In the genomic region with DNA sequence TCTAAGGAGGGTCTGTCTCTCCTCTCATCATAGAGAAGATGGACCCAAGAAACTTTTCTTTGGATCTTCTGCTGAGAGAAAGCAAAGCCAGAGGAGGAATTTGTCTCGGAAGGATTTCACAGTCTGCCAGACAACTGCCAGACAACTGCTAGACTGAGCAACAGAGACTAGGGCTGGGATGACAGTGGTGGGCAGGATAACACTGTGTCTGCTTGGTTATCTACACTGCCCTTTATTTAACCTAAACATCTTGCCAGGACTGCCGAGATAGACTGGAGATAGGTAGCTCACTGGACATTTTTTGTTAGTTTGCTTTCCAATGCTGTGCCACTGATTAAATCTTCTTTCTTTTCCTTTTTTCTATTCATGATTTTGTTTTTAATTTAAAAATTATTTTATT, we compare ENCODE assay signal across 21 mouse cellular contexts. TPM values are rescaled to one million over a fixed set of nuclear protein-coding genes. Genes with fewer than 3 reads are reported as not detected.
DNase-seq lines count a peak whose midpoint lies in the region; ATAC-seq lines count a peak whose summit lies in the region.
"Had no signal": no experiment of that assay in that cellular context is flagged by ENCODE, and none has a peak within 500 bp of the region (broad histone marks: within the 10 kb centered on the region; RNA-seq: fewer than 3 reads in every experiment).

No protein-coding gene starts in this region.

- WGBS in liver, embryonic 11.5 days: 41% methylated on average over 2 of the region's 2 CpGs
- WGBS in liver, embryonic 15.5 days (ENCODE audit: insufficient replicate concordance): 25% methylated on average over 2 of the region's 2 CpGs
- WGBS in forebrain, embryonic 10.5 days: 97% methylated on average over 2 of the region's 2 CpGs

- peaks cover 8% of the 10 kb centered on the region for H3K4me1 ChIP-seq in liver, embryonic 11.5 days (replicated peaks; ENCODE audit: control insufficient read depth, insufficient read depth, low read length)
- H3K4me1 ChIP-seq in liver, embryonic 15.5 days (replicated peaks): peaks cover 40% of the 10 kb centered on the region
- H3K4me1 ChIP-seq in forebrain, embryonic 10.5 days: no peaks in the 10 kb centered on the region
- H3K4me1 ChIP-seq: embryonic facial prominence, embryonic 12.5 days; hindbrain, embryonic 13.5 days had no signal

- no peaks in the 10 kb centered on the region for H3K27me3 ChIP-seq in liver, embryonic 11.5 days (replicated peaks; ENCODE audit: control insufficient read depth, insufficient read depth, low read length)
- H3K27me3 ChIP-seq in liver, embryonic 15.5 days: no peaks in the 10 kb centered on the region
- no peaks in the 10 kb centered on the region for H3K27me3 ChIP-seq in forebrain, embryonic 10.5 days (ENCODE audit: poor library complexity, severe bottlenecking)
- H3K27me3 ChIP-seq: embryonic facial prominence, embryonic 12.5 days; heart, embryonic 15.5 days; hindbrain, embryonic 13.5 days had no signal

- H3K27ac ChIP-seq in liver, embryonic 11.5 days (ENCODE audit: low read depth, low read length): no peak overlapping the region
- H3K27ac ChIP-seq in liver, embryonic 15.5 days (replicated peaks): no peak overlapping the region
- no peak overlapping the region for H3K27ac ChIP-seq in forebrain, embryonic 10.5 days
- H3K27ac ChIP-seq: embryonic facial prominence, embryonic 12.5 days; gastrocnemius, adult 2 months; heart, embryonic 15.5 days; hindbrain, embryonic 13.5 days; hindbrain, postnatal 0 days had no signal

- no peak overlapping the region for H3K9ac ChIP-seq in liver, embryonic 11.5 days (ENCODE audit: low read depth, low read length)
- no peak overlapping the region for H3K9ac ChIP-seq in liver, embryonic 15.5 days
- H3K9ac ChIP-seq: embryonic facial prominence, embryonic 12.5 days; heart, embryonic 15.5 days; hindbrain, embryonic 13.5 days had no signal

- no peak overlapping the region for H3K4me3 ChIP-seq in liver, embryonic 11.5 days (ENCODE audit: low read depth, low read length)
- H3K4me3 ChIP-seq in liver, embryonic 15.5 days (replicated peaks): no peak overlapping the region
- no peak overlapping the region for H3K4me3 ChIP-seq in forebrain, embryonic 10.5 days
- H3K4me3 ChIP-seq: embryonic facial prominence, embryonic 12.5 days; gastrocnemius, adult 2 months; heart, embryonic 10.5 days; heart, embryonic 15.5 days; hindbrain, embryonic 13.5 days had no signal

- H3K4me2 ChIP-seq in liver, embryonic 11.5 days: no peak overlapping the region
- H3K4me2 ChIP-seq in liver, embryonic 15.5 days: no peak overlapping the region
- H3K4me2 ChIP-seq: embryonic facial prominence, embryonic 12.5 days; heart, embryonic 15.5 days; hindbrain, embryonic 13.5 days had no signal

- ATAC-seq in erythroblast, adult 5-6 weeks (replicated peaks; ENCODE audit: low FRiP score, poor library complexity, severe bottlenecking): 0 out of 2 replicates have a peak, but pooled peaks have one; percentile 15
- peak; percentile 73 for ATAC-seq in liver, embryonic 11.5 days (replicated peaks; ENCODE audit: low FRiP score)
- ATAC-seq in liver, embryonic 15.5 days (ENCODE audit: insufficient read depth): peak; percentile 67
- peak; percentile 69 for ATAC-seq in megakaryocyte-erythroid progenitor cell, adult 5-6 weeks (replicated peaks; ENCODE audit: low FRiP score, low TSS enrichment, poor library complexity, severe bottlenecking)
- ATAC-seq: forebrain, embryonic 14.5 days; hindbrain, postnatal 0 days had no signal

- peaks cover 16% of the 10 kb centered on the region; the same call in 1 of the 2 replicates for H3K36me3 ChIP-seq in liver, embryonic 11.5 days (ENCODE audit: control insufficient read depth, insufficient read depth, low read length)
- peaks cover 36% of the 10 kb centered on the region; the same call in 1 of the 2 replicates for H3K36me3 ChIP-seq in liver, embryonic 15.5 days (replicated peaks)
- peaks cover 78% of the 10 kb centered on the region for H3K36me3 ChIP-seq in forebrain, embryonic 10.5 days (replicated peaks)

- no peak for DNase-seq in liver, embryonic 11.5 days (ENCODE audit: low spot score)
- DNase-seq in forebrain, embryonic 10.5 days (ENCODE audit: extremely low spot score, low spot score): no peak
- DNase-seq in spleen, adult 18-20 months: no peak
- DNase-seq in adrenal gland, postnatal 4 days (ENCODE audit: low spot score in 2 of 2): no peak
- DNase-seq: adrenal gland, adult 8-10 months; adrenal gland, postnatal 36 days; cerebellum, adult 11-12 months; cerebellum, adult 9-10 months; cerebellum, postnatal 25 days; gastrocnemius, adult 2 months; gastrocnemius, postnatal 25 days; heart, postnatal 14 days had no signal

- H3K9me3 ChIP-seq in liver, embryonic 11.5 days (ENCODE audit: control insufficient read depth, low read length): no peaks in the 10 kb centered on the region
- no peaks in the 10 kb centered on the region for H3K9me3 ChIP-seq in liver, embryonic 15.5 days (replicated peaks)
- no peaks in the 10 kb centered on the region for H3K9me3 ChIP-seq in forebrain, embryonic 10.5 days
- H3K9me3 ChIP-seq: embryonic facial prominence, embryonic 12.5 days; heart, embryonic 10.5 days; heart, embryonic 15.5 days; hindbrain, embryonic 13.5 days had no signal

RNA-seq across cellular contexts. Expression of a gene that starts 23.2 kb away (rescaled TPM):
- 3.3 and 3.6 TPM in 2 replicates for total RNA-seq in erythroblast, adult 5-6 weeks (2015; ENCODE audit: low replicate concordance)
- total RNA-seq in erythroblast, adult 5-6 weeks (2017; ENCODE audit: low replicate concordance): 1.4 and 2.5 TPM in 2 replicates
- 15.8 and 16.8 TPM in 2 replicates for polyA plus RNA-seq in liver, embryonic 11.5 days (2014; fragmentation: Nextera tagmentation; extraction: Ambion mirVana)
- polyA plus RNA-seq in liver, embryonic 15.5 days (2015; fragmentation: Nextera tagmentation; extraction: Ambion mirVana): 5.8 TPM in 2 replicates
- total RNA-seq in megakaryocyte-erythroid progenitor cell, adult 5-6 weeks (2014; fragmentation: Nextera tagmentation): 12.5 and 16.4 TPM in 2 replicates
- total RNA-seq in megakaryocyte-erythroid progenitor cell, adult 5-6 weeks (2017): 19.3 and 22.4 TPM in 2 replicates
- polyA plus RNA-seq in forebrain, embryonic 10.5 days (2016; fragmentation: Nextera tagmentation; extraction: Ambion mirVana): 15.9 and 17.0 TPM in 2 replicates
- total RNA-seq in adrenal gland, postnatal 4 days (2021): 10 to 100 TPM; 17.4 to 19.2 TPM

Comparison
In these comparisons a context has a peak if more than half of its experiments do, and no peak if none do; other contexts are left out.
1. ATAC-seq: peak in every context shown above with its lines; median percentile 73 in liver, embryonic 11.5 days; 69 in megakaryocyte-erythroid progenitor cell, adult 5-6 weeks; 67 in liver, embryonic 15.5 days; 15 in erythroblast, adult 5-6 weeks.